Mouse (Mus musculus) hindbrain, embryonic 13.5 days (tissue): ENCODE measurements around the gene Col4a4. TPM values are rescaled to one million over a fixed set of nuclear protein-coding genes. Genes with fewer than 3 reads are reported as not detected.
A peak's percentile ranks its signal among the peaks of the same experiment; 100 is the strongest.

ENCODE experiments used
- ATAC-seq: fragments of 200-750 bp; cut with Nextera tagmentation; 2 replicates; pipeline ENCODE4 v1.8.0; 2017; ENCODE audit warnings: moderate TSS enrichment; ENCODE audit not compliant: low FRiP score
- H3K27ac ChIP-seq: fragments of 300-500 bp; sonication (generic); 2 replicates; pipeline ENCODE4 v1.5.1; 2015; ENCODE audit warnings: inconsistent platforms, mild to moderate bottlenecking, moderate library complexity
- H3K27me3 ChIP-seq: fragments of 300-500 bp; sonication (generic); 2 replicates; pipeline ENCODE4 v1.6.1; 2015; ENCODE audit warnings: mild to moderate bottlenecking, inconsistent platforms
- H3K36me3 ChIP-seq: fragments of 300-500 bp; sonication (generic); 2 replicates; pipeline ENCODE4 v1.6.1; 2015; ENCODE audit warnings: mild to moderate bottlenecking, inconsistent platforms
- H3K4me1 ChIP-seq: fragments of 300-500 bp; sonication (generic); replicated peaks from 2 replicates; pipeline ENCODE4 v1.6.1; 2015; ENCODE audit warnings: inconsistent platforms
- H3K4me2 ChIP-seq: fragments of 300-500 bp; sonication (generic); 2 replicates; pipeline ENCODE4 v1.6.1; 2015; ENCODE audit warnings: inconsistent platforms, mild to moderate bottlenecking, moderate library complexity
- H3K4me3 ChIP-seq: fragments of 300-500 bp; sonication (generic); 2 replicates; pipeline ENCODE4 v1.5.1; 2015; ENCODE audit warnings: mild to moderate bottlenecking, inconsistent platforms
- H3K9ac ChIP-seq: fragments of 300-500 bp; sonication (generic); 2 replicates; pipeline ENCODE4 v1.6.1; 2015; ENCODE audit warnings: mild to moderate bottlenecking, inconsistent platforms
- H3K9me3 ChIP-seq: fragments of 300-500 bp; sonication (generic); 2 replicates; pipeline ENCODE4 v1.6.1; 2016; ENCODE audit warnings: inconsistent platforms
- WGBS: fragments of 180-500 bp; shearing (Covaris S2); methylation state at CpG from one replicate; pipeline ENCODE4 v1.1.7; 2015; 5-methylcytosine and 5-hydroxymethylcytosine counted together
- polyA plus RNA-seq: library from polyadenylated mRNA; unstranded; fragments of >200 nt; fragmentation: Nextera tagmentation; extraction: Ambion mirVana; gene quantifications from 2 replicates; pipeline ENCODE4 v1.2.1, GENCODE M21; 2015

Col4a4 gene
- polyA plus RNA-seq, 1 experiment from 2014 or later = 0.26 TPM

DNA sequence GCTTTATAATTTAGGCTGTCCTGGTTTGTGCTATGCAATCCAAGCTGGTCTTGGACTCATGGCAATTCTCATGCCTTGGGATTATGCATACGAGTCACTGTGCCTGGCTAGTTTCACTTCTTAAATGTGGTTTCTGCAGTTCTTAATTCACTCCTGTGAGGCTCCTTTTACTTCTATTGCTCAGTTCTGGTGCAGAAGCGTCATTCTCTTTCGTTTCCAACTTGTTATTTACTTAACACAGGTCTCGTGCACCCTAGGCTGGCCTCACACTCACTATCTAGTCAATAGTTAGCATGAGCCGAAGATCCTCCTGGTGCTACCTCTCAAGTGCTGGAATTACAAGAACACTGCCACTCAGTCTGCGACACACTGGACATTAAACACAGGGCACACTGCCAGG is 117.8 kb downstream of the Col4a4 start:
- Histone ChIP-seq H3K27me3 (0 out of 2 replicates have a peak, but pooled peaks cover 3% of the 10 kb centered on the region), H3K27ac (no peak overlapping the region), H3K9me3 (no peaks in the 10 kb centered on the region), H3K9ac (no peak overlapping the region), H3K4me3 (no peak overlapping the region), H3K36me3 (no peaks in the 10 kb centered on the region), H3K4me1 (peaks cover 5% of the 10 kb centered on the region; the same call in 1 of the 2 replicates), H3K4me2 (no peak overlapping the region)
- 82% methylated on average over 6 of the region's 6 CpGs for WGBS
- ATAC-seq = no peak

GRCm38 (mm10) chr1:82465321-82465853 is 121.3 kb downstream of the Col4a4 start:
- 45% methylated on average over 6 of the region's 6 CpGs for WGBS
- Histone ChIP-seq H3K4me3 (no peak overlapping the region), H3K27me3 (no peaks in the 10 kb centered on the region), H3K9me3 (no peaks in the 10 kb centered on the region), H3K36me3 (no peaks in the 10 kb centered on the region), H3K4me2 (no peak overlapping the region), H3K27ac (no peak overlapping the region), H3K9ac (no peak overlapping the region), H3K4me1 (peaks cover 5% of the 10 kb centered on the region; the same call in 1 of the 2 replicates)
- no peak for ATAC-seq

DNA sequence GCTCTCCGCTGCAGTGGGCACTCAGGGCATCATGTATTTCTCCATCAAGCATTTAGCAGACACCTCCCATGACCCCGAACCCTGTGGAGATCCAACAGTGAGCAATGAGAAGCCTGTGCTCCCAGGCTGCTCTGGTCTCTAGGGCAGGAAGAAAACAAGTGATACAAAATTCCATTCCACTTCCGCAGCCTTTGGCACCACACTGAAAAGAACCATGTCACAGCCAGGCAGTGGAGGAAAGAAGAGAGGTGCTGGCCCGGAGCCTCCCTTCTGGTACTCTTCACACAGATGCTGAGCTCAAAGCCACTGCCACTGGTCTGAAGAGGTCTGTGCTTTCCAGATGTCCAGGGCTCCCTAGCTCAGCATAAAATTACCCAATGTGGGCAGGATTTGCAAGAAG is 125.6 kb downstream of the Col4a4 start:
- Histone ChIP-seq H3K4me1 (peaks cover 5% of the 10 kb centered on the region; the same call in 1 of the 2 replicates), H3K9ac (no peak overlapping the region), H3K4me2 (no peak overlapping the region), H3K36me3 (no peaks in the 10 kb centered on the region), H3K4me3 (no peak overlapping the region), H3K27ac (no peak overlapping the region), H3K9me3 (no peaks in the 10 kb centered on the region), H3K27me3 (no peaks in the 10 kb centered on the region)
- no peak for ATAC-seq
- 79% methylated on average over 4 of the region's 4 CpGs for WGBS

DNA sequence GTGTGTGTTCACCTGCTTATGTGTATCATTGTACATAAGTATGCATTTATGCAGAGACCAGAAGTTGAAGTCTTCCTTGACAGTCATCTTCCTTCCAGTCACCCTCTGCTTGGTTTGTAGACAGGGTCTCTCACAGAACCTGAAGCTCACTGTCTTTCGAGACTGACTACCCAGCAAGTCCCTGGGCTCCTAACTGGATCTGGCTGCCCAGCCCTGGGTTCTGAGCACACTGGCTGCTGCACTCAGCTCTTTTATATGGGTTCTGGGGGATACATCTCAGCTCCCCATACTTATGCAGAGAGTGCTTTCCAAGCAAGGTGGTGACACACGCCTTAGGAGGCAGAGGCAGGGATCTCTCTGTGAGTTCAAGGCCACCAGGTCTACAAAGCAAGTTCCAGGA is 126.7 kb downstream of the Col4a4 start:
- no peak overlapping the region for H3K4me2 ChIP-seq
- H3K4me3 ChIP-seq = no peak overlapping the region
- no peaks in the 10 kb centered on the region for H3K36me3 ChIP-seq
- H3K27ac ChIP-seq = no peak overlapping the region
- ATAC-seq = no peak
- no peaks in the 10 kb centered on the region for H3K9me3 ChIP-seq
- no peak overlapping the region for H3K9ac ChIP-seq
- 89% methylated on average over 2 of the region's 2 CpGs for WGBS
- H3K4me1 ChIP-seq = no peaks in the 10 kb centered on the region
- H3K27me3 ChIP-seq = no peaks in the 10 kb centered on the region

- no peak overlapping the region for H3K4me2 ChIP-seq
- no peak for ATAC-seq
- 84% methylated on average over 4 of the region's 4 CpGs for WGBS
These were observed 127.3 kb downstream of the Col4a4 start for GRCm38 (mm10) chr1:82459350-82459749.

GRCm38 (mm10) chr1:82454031-82454430 is 132.6 kb downstream of the Col4a4 start:
- no peak overlapping the region for H3K27ac ChIP-seq
- no peak for ATAC-seq

More at GRCm38 (mm10) chr1:82459350-82459749, 127.3 kb downstream of the Col4a4 start:
- Histone ChIP-seq H3K36me3 (no peaks in the 10 kb centered on the region), H3K27ac (no peak overlapping the region), H3K9me3 (no peaks in the 10 kb centered on the region), H3K4me3 (no peak overlapping the region), H3K27me3 (no peaks in the 10 kb centered on the region), H3K9ac (no peak overlapping the region), H3K4me1 (no peaks in the 10 kb centered on the region)

DNA sequence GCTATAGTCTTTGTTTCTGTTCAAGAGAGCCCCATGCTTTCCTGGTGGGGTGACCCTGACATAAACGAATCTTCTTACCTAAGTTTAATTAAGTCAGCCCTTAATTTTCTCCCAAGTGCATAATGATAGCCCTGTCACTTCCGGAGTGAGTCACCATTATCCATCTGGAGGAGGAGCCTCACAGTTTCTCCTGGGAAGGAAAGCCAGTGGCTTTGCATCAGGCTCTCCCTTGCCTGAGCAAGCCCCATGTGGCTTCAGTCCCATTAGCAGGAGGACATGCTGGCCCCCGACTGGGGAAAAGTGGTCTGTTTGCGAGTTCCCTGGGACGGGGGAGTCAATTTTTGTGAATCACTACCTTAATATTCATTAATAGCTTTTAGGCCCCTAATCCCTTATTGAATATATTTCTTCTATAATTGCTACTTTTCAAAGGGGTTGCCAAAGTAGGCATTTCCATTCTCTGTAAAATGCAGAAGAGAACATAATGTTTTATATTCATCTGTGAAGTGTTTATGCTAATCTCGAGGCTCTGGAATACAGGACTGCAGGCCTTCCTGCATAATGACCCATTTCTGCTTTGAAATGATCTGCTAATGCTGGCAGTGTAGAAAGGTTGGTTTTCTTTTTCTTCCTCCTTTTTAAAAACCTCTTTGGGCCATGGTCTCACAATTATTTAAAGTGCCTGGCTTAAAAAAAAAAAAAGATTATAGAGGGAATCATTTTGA is 134.6 kb downstream of the Col4a4 start:
- no peak overlapping the region for H3K4me2 ChIP-seq
- H3K36me3 ChIP-seq = no peaks in the 10 kb centered on the region
- H3K9ac ChIP-seq = no peak overlapping the region
- peaks cover 7% of the 10 kb centered on the region; the same call in 1 of the 2 replicates for H3K4me1 ChIP-seq
- peak overlapping the region; percentile 41; the same call in 1 of the 2 replicates for H3K27ac ChIP-seq
- peak; percentile 65 for ATAC-seq
- H3K27me3 ChIP-seq = no peaks in the 10 kb centered on the region
- 33% methylated on average over 6 of the region's 6 CpGs for WGBS
- H3K4me3 ChIP-seq = no peak overlapping the region
- H3K9me3 ChIP-seq = no peaks in the 10 kb centered on the region

More at GRCm38 (mm10) chr1:82454031-82454430, 132.6 kb downstream of the Col4a4 start:
- no peak overlapping the region for H3K9ac ChIP-seq
- no peak overlapping the region for H3K4me2 ChIP-seq
- no peaks in the 10 kb centered on the region for H3K27me3 ChIP-seq
- no peaks in the 10 kb centered on the region for H3K36me3 ChIP-seq
- H3K4me1 ChIP-seq = peaks cover 7% of the 10 kb centered on the region; the same call in 1 of the 2 replicates
- WGBS = 86% methylated on average over 3 of the region's 3 CpGs
- H3K9me3 ChIP-seq = no peaks in the 10 kb centered on the region
- no peak overlapping the region for H3K4me3 ChIP-seq

- 90% methylated on average over 4 of the region's 4 CpGs for WGBS
- Histone ChIP-seq H3K36me3 (no peaks in the 10 kb centered on the region), H3K27me3 (no peaks in the 10 kb centered on the region), H3K4me2 (no peak overlapping the region), H3K27ac (no peak overlapping the region), H3K9ac (no peak overlapping the region), H3K4me1 (peaks cover 7% of the 10 kb centered on the region; the same call in 1 of the 2 replicates), H3K9me3 (no peaks in the 10 kb centered on the region), H3K4me3 (no peak overlapping the region)
- no peak for ATAC-seq
These were observed 136.8 kb downstream of the Col4a4 start for GRCm38 (mm10) chr1:82449851-82450250.

DNA sequence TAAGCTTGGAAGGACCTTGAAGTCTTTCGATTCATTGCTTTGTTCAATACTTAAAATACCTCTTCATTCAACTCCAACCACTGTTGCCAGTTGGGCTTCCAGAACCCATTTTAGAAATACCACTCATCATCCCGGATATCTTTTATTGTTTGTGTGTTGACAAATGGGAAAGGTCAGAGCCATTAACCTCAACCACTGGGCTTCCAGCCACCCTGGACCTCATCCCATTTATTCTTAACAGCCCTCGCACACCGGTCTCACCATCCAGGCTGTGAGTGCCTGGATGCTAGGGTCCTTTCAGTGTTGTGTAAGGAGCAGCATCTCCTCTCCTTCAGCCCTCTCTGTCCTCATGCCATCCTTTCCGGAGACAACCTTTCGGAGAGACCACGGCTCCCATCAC is 140.6 kb downstream of the Col4a4 start:
- Histone ChIP-seq H3K4me1 (no peaks in the 10 kb centered on the region), H3K36me3 (no peaks in the 10 kb centered on the region), H3K9ac (no peak overlapping the region), H3K27me3 (no peaks in the 10 kb centered on the region), H3K4me3 (no peak overlapping the region), H3K4me2 (no peak overlapping the region), H3K9me3 (no peaks in the 10 kb centered on the region), H3K27ac (no peak overlapping the region)
- ATAC-seq = no peak
- WGBS = 75% methylated on average over 7 of the region's 7 CpGs

- no peak overlapping the region for H3K4me3 ChIP-seq
These were observed 143.1 kb downstream of the Col4a4 start for GRCm38 (mm10) chr1:82443517-82443916.

GRCm38 (mm10) chr1:82440123-82440522 is 146.5 kb downstream of the Col4a4 start:
- Histone ChIP-seq H3K4me3 (no peak overlapping the region), H3K27ac (no peak overlapping the region), H3K36me3 (no peaks in the 10 kb centered on the region), H3K9me3 (no peaks in the 10 kb centered on the region), H3K27me3 (no peaks in the 10 kb centered on the region), H3K4me2 (no peak overlapping the region), H3K9ac (no peak overlapping the region), H3K4me1 (no peaks in the 10 kb centered on the region)
- WGBS = 58% methylated on average over 1 of the region's 1 CpGs
- no peak for ATAC-seq

More at GRCm38 (mm10) chr1:82443517-82443916, 143.1 kb downstream of the Col4a4 start:
- ATAC-seq = no peak
- H3K4me2 ChIP-seq = no peak overlapping the region
- no peaks in the 10 kb centered on the region for H3K27me3 ChIP-seq
- H3K36me3 ChIP-seq = no peaks in the 10 kb centered on the region
- 85% methylated on average over 4 of the region's 4 CpGs for WGBS
- no peaks in the 10 kb centered on the region for H3K9me3 ChIP-seq
- no peak overlapping the region for H3K27ac ChIP-seq
- H3K4me1 ChIP-seq = no peaks in the 10 kb centered on the region
- no peak overlapping the region for H3K9ac ChIP-seq

GRCm38 (mm10) chr1:82437273-82437672 is 149.4 kb downstream of the Col4a4 start:
- no peak for ATAC-seq
- no peaks in the 10 kb centered on the region for H3K27me3 ChIP-seq
- H3K36me3 ChIP-seq = no peaks in the 10 kb centered on the region
- H3K27ac ChIP-seq = no peak overlapping the region
- H3K9me3 ChIP-seq = no peaks in the 10 kb centered on the region
- H3K9ac ChIP-seq = no peak overlapping the region
- no peak overlapping the region for H3K4me2 ChIP-seq
- no peak overlapping the region for H3K4me3 ChIP-seq
- peaks cover 6% of the 10 kb centered on the region; the same call in 1 of the 2 replicates for H3K4me1 ChIP-seq
- WGBS = 61% methylated on average over 3 of the region's 3 CpGs

DNA sequence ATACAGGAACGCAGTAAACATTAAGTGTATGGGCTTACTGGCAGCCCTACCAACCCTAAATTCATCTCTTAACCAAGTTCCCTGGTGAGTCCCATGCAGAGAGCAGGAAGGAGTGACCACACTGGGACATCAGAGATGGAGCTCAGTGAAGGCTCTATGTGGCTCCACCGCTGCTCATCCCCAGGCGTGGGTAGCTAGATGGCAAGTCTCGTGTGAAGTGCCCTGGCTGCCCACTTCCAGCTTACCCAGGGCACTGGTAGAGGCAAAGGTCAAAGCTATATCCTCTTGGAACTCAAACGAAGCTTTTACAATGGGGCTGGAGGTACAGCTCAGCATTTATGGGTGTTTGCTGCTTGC is 153.0 kb downstream of the Col4a4 start:
- H3K27me3 ChIP-seq = no peaks in the 10 kb centered on the region
- H3K9me3 ChIP-seq = no peaks in the 10 kb centered on the region
- ATAC-seq = peak; percentile 32
- no peak overlapping the region for H3K9ac ChIP-seq
- peaks cover 6% of the 10 kb centered on the region; the same call in 1 of the 2 replicates for H3K4me1 ChIP-seq
- WGBS = 79% methylated on average over 5 of the region's 5 CpGs
- no peak overlapping the region for H3K4me3 ChIP-seq
- no peak overlapping the region for H3K27ac ChIP-seq
- H3K36me3 ChIP-seq = no peaks in the 10 kb centered on the region
- no peak overlapping the region for H3K4me2 ChIP-seq
